Mouse (Mus musculus): ENCODE data around the gene Parp3.

The Parp3 gene

GRCm38 (mm10) chr9:106421033-106421864 lies 55.5 kb downstream of the Parp3 start:
- no peak for DNase-seq

GRCm38 (mm10) chr9:106420608-106421007 lies 56.1 kb downstream of the Parp3 start:
- DNase-seq: no peak

Measured in kidney, postnatal 10 days (tissue).